Mouse (Mus musculus) ovary, postnatal 14 days (tissue): ENCODE data around the gene Cyp39a1.

Experiments
- DNase-seq: peaks from one replicate; pipeline ENCODE4 v3.0.0; 2022; ENCODE audit warnings: low spot score

The Cyp39a1 gene

GRCm38 (mm10) chr17:43788222-43788621 is 121.0 kb downstream of the Cyp39a1 start:
- DNase-seq, result no peak

GRCm38 (mm10) chr17:43789376-43789775 is 122.2 kb downstream of the Cyp39a1 start:
- no peak for DNase-seq

GRCm38 (mm10) chr17:43791751-43792150 is 124.5 kb downstream of the Cyp39a1 start:
- DNase-seq, result no peak

GRCm38 (mm10) chr17:43794731-43795280 is 127.6 kb downstream of the Cyp39a1 start:
- no peak for DNase-seq
